Mouse (Mus musculus): Measurements from ENCODE around the gene Srd5a1.
"Not testable (repeated sequence)": the region's sequence is repeated elsewhere in the genome, so short reads cannot be mapped to it uniquely, and the experiment has no call there.

DNA sequence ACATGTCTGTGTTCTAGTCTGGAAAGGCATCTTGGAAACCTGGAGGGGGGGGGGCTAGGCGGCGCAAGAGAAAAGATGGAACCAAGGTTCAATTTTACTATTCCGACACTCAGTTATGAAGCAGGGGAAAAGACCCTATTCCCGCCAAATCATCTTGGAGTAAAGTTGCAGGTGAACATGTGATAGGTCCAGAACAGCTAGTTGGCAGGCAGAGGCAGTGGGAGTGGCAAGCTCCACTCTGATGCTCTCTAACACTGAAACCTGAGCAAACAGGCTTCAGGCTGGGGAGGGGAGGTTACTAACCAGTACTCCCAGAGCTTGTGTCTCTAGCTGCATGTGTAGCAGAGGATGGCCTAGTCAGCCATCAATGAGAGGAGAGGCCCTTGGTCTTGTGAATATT, 45.8 kb downstream of the Srd5a1 start:
- not testable (repeated sequence) for TF ChIP-seq CTCF (IDR thresholded peaks at IDR 0.05; ENCODE audit: extremely low read depth, insufficient read length, insufficient replicate concordance, low read depth, low read length); POLR2A (IDR thresholded peaks at IDR 0.05; ENCODE audit: low read depth, low read length)

Data from small intestine, adult 2 months (tissue).